Mouse (Mus musculus) left cerebral cortex, adult 8-10 months (tissue): ENCODE data around the gene Lrrc25. TPM values are rescaled to one million over a fixed set of nuclear protein-coding genes. Genes with fewer than 3 reads are reported as not detected.

Experiments used
- DNase-seq, 2 experiments: peaks; one replicate each; pipeline ENCODE4 v3.0.0; 2022; ENCODE audit warnings: low spot score in 2 of 2
- total RNA-seq, 4 experiments: library from RNA; stranded (reverse); gene quantifications; 2 replicates each; pipeline ENCODE4 v1.2.4; 2022

Lrrc25 gene
- total RNA-seq, 4 experiments from 2014 or later = 0.55 to 1.3 (median 0.87) TPM

DNA sequence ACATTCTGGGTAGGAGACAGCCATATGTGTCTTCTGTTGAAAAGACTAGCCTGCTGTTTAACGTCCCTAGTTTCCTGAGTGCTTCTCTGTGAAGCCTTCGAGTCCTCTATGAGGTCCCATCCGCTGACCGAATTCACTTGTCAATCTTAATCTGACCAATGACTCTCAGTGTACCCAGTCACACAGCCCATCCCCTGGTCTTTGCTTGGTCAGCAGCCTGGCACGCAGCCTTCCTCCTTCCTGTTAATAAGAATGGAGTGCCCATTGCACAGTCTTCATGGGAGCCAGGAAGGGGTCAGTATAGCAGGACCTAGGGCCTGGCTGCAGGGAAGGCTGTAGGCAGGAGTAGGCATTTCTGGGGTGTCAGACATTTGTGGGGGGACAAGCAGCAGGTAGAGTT, 1.5 kb upstream of the Lrrc25 start:
- DNase-seq = no peak

DNA sequence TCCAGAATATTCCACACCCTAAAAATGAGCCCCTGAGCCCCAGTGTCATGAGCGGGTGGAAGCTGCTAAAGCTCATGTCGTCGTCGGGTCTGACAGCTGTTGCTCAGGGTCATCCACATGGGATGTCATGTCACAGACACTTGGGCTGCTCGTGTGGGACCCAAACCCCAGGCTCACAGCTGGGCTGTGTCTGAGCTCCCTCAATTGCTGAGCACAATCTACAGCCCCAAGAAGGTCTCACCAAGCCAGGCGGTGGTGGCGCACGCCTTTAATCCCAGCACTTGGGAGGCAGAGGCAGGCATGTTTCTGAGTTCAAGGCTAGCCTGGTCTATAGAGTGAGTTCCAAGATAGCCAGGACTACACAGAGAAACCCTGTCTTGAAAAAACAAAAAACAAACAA, 674 bp upstream of the Lrrc25 start:
- DNase-seq = no peak

DNA sequence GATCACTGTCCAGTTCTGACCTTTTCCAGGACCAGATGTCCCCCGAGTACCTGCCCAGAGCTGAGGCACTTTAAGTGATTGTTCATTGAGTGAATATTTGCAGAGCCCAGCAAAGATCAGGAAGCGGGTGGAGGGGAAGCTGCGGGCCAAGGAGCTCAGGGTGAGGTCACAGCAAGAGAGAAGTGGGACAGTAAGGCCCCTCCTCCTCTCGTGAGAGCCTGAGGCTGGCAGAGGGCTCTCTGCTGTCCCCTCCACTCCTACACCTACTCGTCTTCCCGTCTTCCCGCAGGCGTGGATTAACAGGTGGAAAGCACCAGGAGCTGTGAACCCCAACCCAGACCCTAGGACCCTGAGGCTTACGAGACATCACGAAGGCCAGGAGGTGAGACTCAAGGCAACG, 690 bp downstream of the Lrrc25 start:
- DNase-seq = no peak

DNA sequence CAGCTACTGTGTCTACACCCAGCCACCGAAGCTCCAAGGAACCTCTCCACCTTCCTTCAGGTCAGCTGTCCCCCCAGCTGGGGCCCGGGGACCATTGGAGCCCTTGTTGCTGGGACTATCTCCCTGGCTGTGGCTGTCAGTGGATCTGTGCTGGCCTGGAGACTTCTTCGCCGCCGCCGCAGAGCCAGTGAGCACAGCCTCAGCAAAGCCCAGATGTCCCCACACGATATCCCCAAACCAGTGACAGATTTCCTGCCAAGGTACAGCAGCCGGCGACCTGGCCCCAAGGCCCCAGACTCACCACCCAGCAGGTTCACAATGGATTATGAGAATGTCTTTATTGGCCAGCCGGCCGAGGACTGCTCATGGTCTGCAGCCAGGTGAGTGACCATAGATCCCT, 2.0 kb downstream of the Lrrc25 start:
- DNase-seq = no peak

DNA sequence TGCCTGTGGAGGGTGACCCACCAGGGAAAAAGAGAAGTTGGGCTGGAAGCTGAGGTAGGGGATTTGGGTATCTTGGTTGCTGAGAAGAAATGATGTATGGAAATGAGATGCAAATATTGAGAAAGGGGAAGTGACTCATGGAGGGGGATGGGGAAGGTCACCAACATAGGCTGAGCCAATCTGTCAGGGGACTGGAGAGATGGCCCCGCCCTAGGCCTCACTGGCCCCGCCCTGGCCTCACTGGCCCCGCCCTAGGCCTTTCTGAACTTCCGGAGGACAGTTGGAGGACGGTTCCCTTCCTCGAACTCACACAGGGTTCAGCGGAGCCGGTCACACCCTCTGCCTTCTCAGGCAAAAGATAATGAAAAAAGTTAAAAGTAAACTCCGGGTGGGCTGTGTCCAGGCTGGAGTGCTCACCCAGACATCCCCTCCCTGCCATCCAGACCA, 3.0 kb downstream of the Lrrc25 start:
- no peak for DNase-seq

DNA sequence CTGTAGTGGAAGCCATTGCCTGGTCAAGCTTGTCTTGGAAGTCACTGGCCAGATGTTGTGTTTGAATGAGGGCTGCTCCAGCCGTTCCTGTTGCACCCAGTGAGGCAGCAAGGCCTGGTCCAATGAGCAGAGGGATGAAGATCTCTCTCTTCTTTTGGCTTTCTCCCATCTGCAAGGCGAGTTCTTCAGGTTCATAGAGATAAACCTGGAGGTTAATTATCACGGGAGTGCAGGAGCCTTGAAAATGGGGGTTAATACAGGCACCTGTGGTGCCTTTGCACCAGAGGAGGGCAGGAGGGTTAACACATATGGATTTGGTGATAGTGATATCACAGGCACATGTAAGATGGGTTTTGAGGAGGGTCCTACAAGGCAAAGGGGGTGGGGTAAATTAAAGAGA, 6.3 kb downstream of the Lrrc25 start:
- no peak for DNase-seq

DNA sequence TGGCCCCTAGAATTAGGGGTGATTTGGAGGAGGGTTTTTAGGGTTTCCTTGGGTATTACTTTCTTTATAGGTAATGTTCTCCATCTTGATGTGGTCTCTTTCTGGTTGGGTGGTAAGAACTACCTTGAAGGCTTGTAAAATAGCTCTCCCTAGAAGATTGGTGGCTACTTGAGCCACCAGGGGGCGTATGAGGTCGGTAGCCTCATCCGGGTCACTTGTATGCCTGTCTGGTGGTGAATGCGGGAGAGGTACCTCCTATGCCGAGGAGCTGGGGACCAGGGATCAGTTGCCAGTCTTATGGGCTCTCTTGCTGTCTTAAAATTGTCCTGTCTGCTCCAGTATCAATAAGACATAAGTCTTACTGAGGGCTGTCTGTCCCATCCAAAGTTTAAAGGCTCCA, 9.1 kb downstream of the Lrrc25 start:
- DNase-seq = no peak

DNA sequence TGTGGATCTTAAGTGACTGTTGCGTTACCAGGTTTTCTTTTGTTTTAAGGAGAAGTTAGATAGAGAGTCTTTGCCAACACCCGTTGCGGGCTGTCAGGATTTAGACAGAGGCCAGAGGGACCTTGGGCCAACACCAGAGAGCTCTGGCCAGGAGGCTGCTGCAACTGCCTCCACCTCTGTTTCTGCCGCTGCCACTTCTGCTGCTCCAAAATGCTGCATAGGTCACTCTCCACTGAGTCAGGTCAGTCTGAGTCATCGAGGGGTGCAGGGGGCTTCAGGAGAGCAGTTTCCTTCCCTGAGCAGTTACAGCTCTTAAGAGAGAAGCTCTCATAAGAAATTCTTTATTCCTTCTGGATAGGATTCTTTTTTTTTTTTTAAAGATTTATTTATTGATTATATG, 11.1 kb downstream of the Lrrc25 start:
- no peak for DNase-seq

DNA sequence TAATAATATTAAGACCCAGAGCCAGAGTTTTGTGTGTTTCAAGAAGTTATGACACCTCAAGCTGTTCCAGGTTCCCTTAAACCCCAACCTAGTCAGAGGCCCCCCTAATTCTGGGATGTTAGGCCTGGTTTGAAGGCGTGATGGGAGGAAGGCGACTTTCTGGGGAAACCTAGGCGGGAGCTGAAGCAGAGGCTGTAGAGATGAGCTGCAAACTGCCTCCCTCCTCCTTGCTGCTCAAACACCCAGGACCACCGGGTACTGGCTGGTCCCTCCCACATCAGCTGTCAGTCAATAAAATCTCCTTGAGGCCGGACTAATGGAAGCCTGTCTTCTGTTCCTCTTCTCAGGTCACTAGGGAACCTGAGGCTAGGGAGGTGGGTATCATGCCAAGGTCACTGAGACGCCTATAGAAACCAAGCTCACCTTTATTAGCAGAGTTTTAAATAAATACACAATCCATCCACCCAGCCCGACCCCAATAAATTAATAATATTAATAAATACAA, 13.1 kb downstream of the Lrrc25 start:
- DNase-seq = no peak

DNA sequence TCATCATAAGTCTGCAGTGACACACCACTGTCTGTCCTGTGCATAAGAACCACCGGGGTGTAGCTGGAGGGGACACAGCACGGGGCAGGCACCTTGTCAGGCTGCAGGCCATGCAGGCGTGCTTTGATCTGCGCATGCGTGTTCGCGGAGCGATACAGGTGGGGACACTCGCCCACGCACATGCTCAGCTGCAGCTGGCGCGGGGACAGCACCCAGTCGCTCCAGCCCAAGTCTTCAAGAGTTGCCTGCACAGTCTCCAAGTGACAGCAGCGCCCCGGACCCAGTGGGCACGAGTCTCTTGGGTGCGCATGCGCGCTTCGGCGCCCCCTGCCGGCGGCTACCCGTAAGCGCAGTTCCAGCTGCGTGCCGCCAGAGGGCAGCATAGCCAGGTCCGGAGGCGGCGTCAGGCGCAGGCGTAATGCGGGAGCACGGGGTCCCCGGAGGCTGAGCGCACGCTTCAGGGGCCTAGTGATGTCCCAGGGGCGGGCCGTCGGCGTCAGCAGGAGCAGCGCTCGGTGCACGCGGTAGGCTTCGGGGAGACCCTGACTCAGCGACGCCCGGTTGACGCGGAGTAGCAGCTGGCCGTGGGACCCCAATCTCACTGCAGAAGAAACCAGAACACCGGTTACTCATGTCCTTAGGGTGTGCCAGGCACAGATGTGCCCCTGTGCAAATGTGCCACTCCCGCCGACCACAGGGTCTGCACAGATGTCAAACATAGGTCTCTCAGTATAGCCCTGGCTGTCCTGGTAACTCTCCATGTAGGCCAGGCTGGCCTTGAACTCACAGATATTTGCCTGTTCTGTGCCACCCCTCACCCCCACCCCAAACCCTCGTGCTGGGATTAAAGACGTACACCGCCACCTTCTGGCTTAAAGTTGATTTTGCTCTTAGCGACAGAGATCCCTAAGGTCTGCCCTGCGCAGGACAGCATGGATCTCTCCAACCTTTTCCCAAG, 13.9 kb downstream of the Lrrc25 start:
- peak; percentile 93 to 94 for DNase-seq

DNA sequence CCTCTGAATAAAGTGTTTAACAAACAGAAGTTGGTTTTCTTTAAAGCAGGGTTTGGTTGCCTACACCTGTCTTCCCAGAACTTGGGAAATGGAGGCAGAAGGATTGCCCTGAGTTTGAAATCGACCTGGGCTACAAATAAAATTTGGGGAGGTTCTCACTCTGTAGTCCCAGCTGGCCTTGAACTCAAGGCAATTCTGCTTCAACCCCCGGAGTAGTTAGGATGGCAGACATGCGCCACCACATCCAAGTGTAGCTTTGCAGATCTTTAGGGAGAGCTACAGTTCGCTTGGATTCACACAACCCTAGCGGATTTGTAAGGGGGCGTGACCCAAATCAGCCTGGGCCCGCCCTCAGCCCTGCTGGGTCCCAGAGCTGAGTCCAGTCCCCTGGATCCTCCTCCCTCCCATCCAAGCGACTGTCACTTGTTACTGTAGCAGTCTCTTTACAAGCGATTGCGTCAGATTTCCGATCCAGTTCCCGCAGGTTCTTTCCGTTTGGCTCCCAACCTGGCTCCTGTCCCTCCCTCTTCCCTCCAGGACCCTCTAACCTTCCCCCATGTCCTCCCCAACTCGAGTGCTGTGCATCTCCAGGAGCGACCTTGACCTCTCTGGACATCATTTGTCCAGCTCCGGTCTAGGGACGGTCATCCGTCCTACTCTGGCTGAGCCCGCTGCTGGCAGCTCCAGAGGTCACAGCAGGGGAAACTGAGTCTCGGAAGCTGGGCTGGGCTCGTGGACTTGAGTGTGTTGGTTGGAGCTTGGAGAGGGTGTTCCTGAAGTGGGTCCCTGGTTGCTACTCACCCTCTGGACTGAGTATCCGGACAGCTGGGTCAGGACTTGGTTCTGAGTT, 14.8 kb downstream of the Lrrc25 start:
- DNase-seq = no peak

DNA sequence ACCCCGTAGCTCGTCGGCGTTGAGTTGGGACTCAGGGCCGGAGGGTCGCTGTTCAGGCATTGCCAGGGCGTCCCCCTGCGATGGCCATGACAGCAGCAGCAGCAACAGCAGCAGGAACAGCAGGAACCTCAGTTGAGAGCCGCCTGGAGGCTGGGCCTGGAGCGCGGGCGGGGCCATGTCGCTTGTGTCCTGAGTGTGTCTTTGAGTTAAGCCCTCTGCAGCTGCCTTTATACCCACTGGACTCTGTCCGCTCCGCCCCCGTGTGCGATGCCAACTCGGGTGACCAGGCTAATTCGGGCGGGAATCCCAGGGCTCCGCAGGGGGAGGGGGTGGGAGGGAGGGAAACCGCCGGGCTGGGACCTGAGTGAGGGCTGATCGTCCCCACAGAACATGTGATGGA, 15.5 kb downstream of the Lrrc25 start:
- no peak for DNase-seq

DNA sequence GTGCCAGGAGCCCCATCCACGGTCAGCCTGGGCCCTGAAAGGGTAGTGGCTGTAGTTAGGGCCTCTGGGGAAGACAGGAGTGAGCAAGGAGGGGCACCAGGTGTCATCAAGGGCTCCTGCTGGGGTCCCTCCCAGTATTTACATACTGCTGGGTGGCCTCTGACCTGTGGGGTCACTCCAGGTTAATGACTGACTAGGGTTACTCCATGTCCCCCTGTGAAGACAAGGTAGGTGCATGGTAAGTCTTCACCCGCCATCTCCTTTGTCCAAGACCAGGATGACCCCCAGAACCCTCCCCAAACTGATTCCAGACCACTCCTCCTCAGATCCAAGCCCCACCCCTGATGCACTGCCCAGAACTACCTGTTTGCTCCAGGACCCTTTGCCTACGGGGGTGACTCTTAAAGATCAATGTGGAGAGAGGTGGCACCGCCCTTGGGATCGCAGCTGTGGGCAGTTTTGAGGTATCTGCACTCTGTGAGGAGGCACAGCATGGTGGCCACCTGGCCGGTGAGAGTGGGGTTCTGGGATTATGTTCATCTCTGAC, 16.5 kb downstream of the Lrrc25 start, which contains the start of gene Gdf15:
Gene Gdf15, minus strand, starts transcription at position 111 of the 547 bp plus-strand sequence.
- no peak for DNase-seq

DNA sequence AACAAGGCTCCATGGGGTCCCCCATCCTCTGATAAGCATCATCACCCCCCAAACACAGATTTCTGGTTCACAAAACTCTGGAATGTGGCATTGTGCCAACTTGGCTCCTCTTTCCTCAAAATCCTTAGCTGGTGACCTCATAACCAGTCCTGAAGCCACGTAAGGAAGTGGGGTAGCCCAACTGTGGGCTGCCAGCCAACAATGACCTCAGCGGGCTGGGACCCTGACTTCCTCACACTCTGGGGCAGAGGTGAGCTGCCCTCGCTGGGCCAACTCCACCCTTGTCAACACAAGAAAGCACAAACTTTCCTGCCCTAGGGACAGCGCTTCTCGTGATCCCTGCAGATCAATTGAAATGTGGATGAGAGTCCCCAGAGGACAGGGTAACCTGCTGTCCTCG, 18.1 kb downstream of the Lrrc25 start:
- DNase-seq = no peak

DNA sequence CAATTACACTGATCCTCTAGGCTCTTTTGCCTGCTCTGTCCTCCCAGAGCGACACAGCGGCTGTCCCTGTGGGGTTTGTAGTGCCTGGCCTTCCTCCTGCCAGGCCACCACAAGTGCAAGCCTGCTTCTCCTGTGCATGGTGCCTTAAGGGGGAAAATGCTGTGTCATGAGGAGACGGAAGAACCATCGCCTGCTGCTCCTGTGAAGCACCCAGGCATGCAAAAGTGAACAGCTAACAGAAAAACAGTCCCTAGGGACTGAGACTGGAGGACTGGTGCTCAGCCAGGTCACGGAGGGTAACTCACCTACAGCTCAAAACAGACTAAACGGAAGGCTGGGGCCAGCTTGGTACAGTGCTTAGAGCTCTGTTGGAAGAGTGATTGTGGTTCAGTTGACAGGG, 19.6 kb downstream of the Lrrc25 start:
- no peak for DNase-seq

DNA sequence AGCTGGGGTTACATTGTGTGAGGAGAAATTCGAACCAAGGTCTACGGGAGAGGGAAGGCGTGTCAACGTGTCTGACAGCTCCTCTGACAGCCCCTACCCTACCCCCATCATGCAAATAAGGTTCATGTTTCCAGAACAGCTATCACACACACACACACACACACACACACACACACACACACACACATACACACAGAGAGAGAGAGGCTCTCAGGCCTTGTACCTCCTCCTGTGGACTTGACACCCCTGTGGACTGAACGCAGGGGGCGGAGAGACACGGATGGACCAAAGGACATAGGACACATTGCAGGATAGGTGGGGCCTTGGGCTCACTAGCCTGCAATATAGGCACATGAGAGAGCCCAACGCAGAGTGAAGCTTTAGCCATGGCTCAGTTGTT, 20.9 kb downstream of the Lrrc25 start:
- no peak for DNase-seq

DNA sequence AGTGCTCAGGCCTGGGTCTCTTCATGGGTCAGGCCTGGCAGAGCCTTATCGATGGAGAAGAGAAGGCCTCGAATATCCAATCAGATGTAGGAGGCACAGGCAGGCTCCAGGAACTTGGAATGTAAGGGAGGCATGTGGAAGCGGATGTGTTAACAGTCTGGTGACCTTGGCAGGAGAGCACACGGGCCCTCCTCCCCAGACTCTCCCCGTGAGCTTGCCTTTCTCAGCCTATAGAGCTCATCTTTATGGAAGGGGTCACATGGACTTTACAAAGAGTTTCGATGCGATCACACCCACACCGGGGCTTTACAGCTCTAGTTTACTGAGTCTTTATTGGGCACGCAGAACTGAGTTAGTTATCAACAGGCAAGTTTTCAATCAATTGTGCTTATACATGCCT, 22.8 kb downstream of the Lrrc25 start:
- no peak for DNase-seq

DNA sequence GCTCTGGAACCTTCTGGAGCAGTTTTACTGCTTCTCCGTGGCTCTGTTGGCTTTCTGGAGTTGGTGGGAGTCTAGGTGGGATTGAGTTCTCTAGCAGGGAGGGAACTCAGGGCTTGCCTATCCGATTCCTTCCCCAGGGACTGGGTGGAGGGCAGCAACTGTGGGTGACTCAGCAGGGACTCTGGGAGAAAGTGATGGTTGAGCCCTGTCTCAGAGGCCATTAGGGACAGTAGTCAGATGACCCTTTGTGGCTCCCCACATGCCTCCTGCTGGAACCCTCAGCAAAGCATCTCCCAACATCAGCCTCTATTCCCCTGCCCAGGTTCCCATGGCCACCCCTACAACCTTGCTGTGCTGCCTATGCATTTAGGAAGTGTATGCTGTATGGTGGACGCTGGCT, 27.1 kb downstream of the Lrrc25 start:
- DNase-seq = no peak

DNA sequence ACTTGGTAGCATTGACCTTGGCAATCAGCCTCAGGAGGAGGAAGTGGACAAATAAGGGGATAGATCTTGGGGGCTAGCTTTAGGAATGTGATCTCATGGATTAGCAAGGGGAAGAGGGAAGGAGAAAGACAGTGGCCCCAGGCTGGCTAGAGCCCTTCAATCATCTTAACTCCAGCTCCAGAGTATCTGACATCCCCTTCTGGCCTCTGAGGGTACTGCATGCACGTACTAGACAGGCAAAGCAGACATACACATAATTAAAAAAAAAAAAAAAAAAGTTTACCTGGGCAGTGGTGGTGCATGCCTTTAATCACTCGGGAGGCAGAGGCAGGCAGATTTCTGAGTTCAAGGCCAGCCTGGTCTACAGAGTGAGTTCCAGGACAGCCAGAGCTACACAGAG, 28.1 kb downstream of the Lrrc25 start:
- no peak for DNase-seq

DNA sequence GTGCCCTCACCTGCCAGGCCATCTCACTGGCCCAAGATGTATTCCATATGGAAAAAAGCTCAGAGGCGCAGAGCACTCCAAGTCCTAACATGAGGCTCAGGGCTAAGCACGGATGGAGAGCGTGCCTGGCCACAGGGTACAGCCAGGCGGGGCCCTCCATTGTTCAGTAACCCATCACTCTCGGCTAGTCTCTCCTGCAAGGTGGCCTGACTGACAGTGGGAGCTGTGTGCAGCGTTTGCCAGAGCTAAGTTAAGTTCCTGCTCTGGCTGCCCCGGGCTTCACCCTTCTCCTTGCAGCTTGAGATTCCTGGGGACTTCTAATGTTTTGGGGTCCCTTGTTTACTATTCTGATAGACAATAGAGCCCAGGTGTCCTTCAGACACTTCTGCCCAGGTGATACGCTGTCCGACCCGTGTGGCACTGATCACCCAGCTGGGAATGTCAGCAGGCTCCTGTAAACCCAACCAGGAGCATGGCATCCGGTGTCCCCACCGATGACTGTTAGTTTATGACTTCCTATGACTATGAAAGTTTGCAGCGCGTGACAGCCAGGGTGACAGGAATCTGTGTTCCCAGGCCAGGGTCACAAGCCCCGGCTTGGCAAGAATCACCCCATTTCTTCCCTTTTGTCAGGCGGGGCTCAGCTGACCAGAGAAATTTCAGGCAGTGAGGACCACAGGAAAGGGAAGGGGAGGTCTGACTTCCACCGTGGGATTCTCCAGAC, 29.7 kb downstream of the Lrrc25 start:
- no peak for DNase-seq

DNA sequence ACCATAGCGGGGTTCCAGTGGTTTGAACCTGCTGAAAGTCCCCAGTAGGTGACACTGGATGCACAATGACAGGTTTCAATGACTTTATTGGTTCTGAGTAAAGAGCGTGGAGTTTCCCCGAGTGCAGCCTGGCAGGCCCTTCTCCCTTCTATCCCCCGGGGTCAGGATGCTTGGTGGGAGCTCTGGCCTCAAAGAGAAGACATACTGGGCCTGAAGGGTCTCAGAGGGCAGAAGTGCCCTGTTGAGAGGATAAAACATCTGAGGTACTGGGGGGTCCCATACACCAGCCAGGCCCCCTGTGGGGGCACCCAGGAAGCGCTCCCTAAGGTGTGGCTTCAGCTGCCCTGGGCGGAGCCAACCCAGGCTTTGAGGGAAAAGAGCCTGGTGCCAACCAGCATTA, 30.4 kb downstream of the Lrrc25 start:
- no peak for DNase-seq
